Mouse (Mus musculus): ENCODE measurements around the gene Map3k5.

The Map3k5 gene

DNA sequence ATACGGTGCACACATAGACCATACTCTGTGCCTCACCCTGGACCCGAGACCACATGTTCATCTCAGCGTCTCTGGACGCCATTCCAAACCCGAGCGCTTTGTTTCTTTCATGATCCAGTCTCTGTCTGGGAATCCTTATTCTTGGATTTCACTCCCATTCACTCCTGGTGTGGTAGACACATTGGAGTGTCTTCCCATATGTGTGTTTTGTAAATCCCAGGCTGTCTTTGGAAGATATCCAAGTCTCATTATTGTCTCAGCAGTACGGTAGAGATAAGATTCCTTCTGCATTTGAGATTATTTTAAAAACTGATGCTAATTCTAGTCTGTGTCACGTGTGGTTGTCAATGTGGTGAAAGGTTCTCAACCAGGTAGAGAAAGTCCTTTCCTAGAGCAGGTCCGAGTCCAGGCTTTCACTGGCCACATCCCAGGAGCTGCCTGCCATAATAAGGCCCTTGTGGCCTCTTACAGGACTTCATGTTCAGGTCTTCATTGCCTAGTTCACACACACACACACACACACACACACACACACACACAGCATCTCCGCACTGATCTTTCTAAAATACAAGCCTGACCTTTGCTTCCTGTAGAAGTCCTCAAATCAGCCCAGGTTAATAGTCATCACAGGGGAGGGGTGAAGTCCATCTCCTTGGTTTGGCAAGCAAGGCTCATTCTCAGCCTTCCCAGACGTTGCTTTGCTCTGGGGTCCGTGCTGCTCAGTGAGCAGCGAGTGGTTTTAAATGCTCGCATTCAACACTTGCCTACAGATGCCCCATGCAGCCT lies 122.8 kb downstream of the Map3k5 start:
- no peak for DNase-seq (ENCODE audit: extremely low spot score)

DNA sequence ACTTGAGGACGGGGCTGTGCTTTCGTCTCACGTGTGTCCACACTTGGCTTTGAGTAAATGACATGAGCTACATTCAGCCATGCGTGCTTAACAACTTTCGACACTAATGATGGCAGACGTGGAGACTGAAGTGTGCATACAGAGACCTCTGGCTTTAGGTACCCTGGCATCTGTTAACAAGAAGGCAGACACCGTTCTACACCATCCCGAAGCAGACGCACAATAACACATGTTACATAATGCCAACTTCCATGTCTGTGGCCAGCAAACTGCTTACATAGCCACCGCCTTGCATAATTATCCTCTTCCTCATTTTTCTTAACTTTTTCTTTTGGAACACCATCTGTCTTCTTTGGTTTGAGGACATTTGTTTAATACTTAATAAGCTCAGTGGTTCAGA lies 123.8 kb downstream of the Map3k5 start:
- DNase-seq (ENCODE audit: extremely low spot score): no peak

DNA sequence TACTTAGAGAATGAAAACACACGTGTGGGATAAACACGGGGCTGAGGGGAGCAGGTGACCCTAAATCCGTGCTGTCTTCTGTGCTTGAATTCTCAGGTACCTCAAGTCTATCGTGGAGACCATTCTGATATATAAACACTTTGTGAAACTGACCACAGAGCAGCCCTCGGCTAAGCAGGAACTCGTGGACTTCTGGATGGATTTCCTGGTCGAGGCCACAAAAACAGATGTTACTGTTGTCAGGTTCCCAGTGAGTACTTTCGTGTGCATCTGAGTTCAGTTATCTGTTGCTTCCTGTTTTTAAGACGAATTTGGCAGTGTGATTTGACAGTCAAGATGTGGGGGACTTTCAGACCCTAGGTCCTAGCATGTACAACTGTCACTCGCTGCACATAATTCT lies 124.6 kb downstream of the Map3k5 start:
- no peak for DNase-seq (ENCODE audit: extremely low spot score)

DNA sequence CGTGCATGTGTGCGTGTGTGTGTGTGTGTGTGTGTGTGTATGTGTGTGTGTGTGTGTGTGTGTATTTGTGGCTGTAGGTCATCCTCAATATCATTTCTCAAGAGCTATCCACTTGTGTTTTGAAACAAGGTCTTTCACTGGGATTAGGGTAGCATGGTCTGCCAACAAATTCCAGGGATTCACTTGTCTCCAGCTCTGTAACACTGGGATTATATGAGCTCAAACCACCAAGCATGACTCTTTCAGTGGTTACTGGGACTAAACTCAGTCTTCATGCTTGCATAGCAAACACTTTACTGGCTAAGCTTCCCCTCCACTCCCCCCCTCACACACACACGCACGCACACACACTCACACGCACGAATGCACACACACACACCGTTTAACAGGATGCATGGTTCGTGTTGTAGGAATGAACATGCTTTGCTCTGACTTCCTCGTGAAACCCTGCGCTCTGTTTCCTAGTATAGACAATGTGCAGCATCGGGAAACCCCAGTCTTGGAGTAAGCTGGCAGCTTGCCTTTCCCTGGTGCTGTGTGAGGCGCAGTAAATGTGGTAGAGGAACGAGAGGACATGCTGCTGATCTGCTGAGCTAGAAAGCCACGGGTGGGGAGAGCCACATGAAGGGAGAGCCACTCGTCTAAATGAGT lies 126.2 kb downstream of the Map3k5 start:
- no peak for DNase-seq (ENCODE audit: extremely low spot score)

DNA sequence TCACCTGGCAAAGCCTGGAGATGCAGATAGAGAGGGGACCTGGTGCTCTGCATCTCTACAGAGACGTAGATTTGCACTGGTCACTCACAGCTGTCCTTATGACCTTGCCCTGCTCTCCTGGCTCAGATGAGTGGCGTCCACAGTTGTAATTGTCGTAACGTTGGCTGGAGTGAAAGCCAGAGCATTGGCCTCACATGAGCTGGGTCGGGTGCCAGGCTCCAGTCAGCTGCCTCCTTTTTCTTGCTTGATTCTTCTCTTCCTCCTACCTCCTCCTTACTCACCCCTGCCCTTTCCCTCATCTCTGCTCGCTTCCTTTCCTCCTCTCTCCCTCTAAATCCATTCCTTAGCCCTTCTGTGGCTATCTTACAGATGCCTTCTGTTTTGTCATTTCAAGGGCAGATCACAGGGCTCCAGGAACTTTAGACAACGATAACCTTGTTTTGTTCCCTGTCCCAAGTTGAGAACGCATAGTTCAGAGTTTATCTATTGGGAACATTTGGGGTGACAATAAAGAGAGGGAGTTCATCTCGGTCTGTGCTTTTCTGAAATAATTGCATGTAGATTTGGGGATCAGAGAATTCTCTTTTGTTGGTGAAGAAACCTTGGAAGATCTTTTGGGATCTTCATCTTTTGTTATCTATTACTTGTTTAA lies 130.4 kb downstream of the Map3k5 start:
- DNase-seq (ENCODE audit: extremely low spot score): no peak

DNA sequence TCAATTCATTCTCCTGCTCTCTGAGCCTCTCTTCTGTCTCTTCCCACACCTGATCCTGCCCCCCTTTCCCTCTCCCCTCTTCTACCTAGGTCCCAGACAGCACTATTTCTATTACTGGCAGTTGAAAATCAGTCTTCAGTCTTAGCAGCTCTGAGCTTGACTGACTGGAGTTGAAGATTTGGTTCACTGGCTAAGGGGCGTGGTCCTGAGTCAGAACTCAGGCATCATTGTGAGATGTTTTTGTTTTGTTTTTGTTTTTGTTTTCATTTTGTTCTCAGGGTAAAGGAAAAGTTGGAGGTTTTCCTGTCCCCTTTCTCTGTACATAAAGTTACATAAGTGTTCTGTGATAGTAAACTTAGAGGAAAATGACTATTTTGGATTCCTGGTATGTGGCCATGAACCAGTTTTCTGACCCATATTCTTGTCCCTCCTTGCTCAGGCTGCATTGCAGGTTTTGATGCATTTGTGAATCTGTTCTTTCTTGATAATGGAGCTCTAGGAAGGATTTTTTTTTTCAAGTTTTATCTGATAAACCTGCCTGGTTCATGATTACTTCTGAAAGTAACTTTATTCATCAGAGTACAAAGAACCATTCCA lies 131.9 kb downstream of the Map3k5 start:
- DNase-seq (ENCODE audit: extremely low spot score): no peak

DNA sequence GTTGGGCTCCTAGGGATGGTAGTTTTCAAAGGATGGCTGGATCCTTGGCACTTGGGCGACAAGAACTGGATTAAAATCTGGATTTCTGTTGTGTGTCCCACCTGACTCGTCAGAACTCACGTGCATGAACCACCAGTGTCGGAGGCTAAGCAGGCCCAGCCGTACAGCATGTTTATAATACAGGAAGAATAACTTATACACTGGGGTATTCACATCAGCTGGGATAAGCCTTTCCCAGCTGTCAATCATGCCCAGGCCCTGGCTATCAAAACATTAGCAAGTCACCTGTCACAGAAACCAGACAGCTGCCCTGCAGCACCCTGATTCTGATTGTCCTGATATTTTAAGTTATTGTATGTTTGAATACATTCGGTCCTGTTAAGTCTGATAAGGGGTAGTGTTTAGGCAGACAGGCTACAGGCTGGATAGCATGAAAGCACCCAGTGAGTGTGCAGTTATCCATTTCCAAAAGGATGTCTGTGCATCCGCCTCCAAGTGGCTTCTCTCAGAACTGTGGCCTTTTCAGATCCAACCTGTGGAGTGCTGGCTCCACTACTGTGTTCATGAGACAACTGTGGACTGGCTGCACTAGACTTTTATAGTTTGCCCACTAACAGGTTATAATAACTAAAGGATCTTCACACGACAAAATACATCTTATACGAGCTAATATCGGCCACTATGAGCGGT lies 135.6 kb downstream of the Map3k5 start:
- DNase-seq (ENCODE audit: extremely low spot score): no peak

DNA sequence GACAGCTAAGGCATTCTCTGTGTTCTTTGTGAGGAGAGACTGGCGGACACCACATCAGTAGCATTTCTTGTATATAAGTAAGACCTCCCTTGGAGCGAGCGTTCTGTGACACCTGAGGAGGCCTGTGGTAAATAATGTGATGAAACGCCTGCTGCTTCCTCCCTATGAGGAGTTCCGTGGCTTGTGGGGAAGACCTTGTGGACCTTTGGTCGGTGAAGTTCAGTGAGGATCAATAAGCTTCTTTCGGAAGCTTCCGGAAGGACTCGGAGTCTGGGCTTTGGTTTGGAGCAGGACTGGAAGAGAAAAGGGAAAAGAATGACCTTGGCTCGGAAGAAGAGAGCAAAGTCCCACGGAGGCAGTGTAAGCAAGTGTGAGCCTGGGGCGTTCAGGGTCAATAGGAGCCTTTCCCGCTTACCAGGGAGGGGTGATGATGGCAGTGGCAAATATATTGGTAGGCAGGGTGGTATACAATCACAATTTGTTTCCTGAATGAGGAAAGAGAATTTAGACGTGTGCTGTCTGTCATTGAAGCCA lies 136.4 kb downstream of the Map3k5 start:
- DNase-seq (ENCODE audit: extremely low spot score): no peak

DNA sequence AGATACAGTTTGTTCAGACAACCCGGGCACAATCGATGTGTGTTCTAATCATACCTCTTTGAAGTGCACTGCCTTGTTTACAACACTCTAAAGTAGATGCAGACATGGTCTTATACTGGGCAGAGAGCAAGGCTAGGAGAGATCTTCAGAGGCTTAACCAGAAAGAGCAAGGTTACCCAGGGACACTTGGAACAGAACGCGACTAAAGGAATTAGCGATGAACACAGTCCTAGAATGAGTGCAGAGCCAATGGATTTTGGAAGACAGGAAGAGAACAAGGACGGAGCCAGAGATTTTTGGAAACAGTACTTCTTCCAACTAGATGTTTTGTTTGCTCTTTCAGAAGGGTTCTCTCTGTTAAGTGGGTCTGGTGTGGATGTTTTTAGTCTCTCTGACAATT lies 137.4 kb downstream of the Map3k5 start:
- DNase-seq (ENCODE audit: extremely low spot score): no peak

DNA sequence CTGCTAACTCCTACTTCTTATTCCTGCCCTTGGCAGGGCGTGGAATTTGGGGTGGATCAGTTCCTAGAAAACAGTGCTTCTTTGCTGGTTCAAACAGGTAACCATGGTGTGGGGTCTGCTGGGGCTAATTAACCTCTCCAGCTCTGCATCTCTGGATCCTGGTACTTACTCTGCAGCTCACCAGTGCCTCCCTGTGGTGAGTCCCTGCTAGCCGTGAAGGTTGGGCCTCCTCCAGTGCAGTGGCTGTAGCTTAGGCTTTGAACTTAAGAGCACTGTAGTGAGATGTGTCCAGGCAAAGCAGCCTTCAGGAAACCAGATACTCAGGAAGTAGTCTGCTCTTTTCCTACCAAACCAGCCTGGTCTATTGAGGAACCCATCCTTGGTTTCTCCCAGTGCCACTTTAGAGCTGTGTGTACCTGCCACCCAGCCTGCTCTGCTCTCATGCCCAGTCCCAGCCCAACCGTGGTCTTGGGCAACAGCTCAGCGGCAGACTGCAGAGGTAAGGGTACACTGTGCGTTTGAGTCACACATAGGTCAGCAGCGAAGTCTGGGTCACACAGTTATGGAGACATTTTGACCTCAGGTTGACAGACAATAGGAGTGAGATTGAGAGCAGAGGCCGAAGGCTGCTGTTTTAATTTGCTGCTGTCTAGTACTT lies 139.1 kb downstream of the Map3k5 start:
- peak; percentile 70 for DNase-seq (ENCODE audit: extremely low spot score)

DNA sequence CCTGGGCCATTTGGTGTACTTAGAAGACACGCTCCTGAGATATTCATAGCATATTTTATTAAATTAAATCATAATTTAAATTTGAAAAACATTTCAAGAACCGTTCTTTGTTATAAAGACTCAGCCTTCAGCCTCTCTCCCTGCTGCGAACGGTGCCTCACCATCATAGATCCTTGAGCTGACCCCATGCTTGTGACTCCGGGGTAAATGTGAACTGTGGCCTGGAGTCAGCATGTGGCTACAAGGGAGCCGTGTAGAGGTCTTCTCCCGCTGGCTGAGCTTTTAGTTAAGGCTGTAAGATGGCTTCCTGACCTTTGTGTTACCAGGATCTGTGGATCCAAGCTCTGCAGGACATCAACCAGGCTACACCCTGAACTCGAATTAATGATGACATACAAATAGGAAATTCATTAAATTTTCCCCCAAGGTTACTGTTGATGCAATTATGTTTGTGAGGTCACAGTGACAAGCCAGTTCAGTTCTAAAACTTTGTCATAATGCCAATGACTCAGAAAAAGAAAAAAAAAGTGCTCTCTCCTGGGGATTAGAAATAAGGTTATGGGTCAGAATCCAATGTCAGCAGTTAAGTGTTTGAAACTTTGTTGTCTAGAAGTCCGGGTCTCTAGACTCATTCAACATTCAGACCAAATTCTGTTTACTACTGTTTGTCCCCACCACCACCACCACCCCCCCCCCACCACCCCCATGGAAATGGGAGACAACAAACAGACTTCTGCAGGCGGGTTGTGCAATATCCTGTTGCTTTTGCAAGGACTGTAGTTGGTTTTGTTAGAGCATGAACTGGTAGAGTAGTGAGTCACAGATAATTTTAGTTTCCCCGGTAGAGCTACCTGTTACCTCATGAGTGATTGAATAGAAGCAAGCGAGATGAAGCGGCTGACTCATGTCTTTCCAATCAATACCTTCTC lies 142.5 kb downstream of the Map3k5 start:
- no peak for DNase-seq (ENCODE audit: extremely low spot score)

DNA sequence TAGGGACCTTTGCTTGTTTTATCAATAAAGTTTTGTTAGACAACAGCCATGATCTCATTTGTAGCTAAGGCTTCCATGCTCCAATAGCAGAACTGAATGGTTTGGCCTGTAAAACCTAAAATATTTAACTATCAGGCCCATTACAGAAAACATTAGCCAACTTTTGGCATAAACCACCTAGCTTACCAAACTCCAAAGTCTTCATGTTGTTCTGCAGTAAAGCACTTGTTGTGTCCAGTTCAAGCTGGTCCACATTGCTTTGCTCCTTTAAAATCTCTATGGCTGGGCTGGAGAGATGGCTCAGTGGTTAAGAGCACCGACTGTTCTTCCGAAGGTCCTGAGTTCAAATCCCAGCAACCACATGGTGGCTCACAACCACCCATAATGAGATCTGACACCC lies 144.1 kb downstream of the Map3k5 start:
- no peak for DNase-seq (ENCODE audit: extremely low spot score)

DNA sequence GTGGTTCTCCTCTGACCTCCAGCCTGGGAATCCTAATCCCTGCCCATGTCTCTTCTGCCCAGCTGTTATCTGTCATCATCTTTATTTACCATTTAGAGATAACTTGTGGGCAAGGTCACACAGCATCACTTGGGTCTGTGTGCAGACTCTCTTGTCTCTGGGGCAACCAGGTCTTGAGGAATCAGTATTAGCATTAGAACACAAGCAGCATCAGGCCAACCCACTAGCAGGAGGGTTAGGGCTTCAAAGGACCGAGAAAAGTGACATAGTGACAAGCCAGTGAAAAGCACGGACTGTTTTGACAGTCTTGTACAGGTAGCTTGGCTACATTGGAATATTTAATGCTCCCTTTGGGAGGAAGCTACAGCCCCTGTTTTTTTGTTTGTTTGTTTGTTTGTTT lies 153.6 kb downstream of the Map3k5 start:
- no peak for DNase-seq (ENCODE audit: extremely low spot score)

DNA sequence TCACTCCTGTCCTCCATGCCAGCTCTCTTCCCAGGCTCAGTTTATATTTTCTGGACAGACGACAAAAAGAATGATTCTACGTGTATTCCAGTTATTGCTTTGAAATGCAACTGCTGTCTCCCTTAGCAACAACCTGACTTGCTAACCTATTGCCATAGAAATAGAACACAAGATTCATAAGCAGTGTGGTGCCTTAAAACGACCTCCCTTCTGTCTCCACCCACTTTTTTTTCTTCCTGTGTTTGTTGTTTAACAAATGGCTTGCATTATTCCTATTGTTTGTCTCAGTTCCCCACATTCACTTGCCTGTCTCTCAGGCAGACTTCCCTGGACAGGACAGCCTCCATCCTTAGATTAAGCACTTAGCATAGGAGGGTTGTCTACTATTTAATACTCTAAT lies 154.8 kb downstream of the Map3k5 start:
- no peak for DNase-seq (ENCODE audit: extremely low spot score)

DNA sequence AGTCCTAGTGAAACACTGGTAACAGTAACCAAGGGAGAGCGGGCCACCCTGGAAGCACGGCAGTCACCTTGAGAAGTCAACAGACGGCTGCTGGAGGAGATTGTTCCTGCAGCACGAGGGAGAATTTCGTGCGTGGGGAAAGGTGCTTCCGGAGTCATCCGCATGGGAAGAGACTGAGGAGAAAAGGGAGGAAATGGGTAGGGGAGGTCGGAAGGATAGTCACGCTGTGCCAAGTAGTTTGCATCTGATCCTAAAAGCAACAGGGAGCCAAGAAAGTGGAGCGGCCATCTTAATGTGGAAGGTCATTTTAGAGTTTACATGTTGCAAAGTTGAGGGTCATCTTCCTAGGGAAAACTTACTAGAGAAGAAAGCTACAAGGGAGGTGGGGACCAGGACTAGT lies 155.9 kb downstream of the Map3k5 start:
- no peak for DNase-seq (ENCODE audit: extremely low spot score)

DNA sequence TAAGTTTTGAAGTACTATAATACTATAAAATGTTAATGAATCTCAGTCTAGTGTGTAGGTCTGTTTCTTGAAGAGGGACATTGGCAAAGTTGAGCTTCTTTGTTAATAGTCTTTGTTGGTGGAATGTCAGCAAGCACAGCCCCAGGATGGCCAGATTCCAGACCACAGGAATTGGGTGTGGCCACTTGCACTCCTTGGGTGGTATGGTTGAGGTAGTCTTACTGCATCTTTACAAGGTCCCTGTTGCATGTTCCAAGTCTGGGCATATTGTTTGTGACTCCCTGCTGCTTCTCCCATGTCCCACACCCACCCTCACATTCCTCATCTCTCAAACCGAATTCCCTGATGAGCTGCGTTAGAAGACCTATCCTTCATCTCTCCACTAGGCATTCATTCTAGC lies 157.1 kb downstream of the Map3k5 start:
- no peak for DNase-seq (ENCODE audit: extremely low spot score)

DNA sequence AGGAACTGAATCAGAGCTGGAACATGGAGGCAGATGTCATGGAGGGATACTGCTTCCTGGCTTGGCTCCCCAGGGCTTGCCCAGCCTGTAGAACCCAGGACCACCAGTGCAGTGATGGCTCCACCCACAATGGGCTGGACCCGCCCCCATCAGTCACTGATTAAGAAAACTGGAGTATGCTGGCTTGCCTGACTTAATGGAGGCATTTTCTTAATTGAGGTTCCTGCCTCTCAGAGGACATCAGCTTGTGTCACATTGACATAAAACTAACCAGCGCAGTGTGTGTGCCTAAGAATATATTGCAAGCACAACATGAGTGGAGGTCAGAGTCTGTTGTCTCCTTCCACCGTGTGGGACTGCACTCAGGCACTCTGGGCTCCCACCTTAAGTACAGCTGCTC lies 158.1 kb downstream of the Map3k5 start:
- no peak for DNase-seq (ENCODE audit: extremely low spot score)

DNA sequence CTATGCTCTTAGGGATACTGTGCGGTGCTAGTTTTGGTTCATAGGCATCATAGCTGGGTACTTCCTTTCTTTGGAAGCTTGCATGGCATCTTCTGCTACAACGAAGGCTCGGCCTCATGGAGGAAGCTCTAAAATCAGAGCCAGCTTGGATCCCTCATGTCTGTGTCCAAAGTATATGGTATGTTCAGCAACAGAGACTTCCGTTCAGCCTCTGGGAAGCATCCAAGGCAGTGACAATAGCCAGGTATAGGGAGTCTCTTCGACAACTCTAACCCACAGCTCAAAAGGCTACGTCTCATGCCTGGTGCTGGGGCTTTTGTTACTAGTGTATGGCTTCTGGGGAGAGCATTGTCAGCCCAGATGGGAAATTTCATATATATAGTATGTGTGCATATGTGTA lies 167.2 kb downstream of the Map3k5 start:
- DNase-seq (ENCODE audit: extremely low spot score): no peak

DNA sequence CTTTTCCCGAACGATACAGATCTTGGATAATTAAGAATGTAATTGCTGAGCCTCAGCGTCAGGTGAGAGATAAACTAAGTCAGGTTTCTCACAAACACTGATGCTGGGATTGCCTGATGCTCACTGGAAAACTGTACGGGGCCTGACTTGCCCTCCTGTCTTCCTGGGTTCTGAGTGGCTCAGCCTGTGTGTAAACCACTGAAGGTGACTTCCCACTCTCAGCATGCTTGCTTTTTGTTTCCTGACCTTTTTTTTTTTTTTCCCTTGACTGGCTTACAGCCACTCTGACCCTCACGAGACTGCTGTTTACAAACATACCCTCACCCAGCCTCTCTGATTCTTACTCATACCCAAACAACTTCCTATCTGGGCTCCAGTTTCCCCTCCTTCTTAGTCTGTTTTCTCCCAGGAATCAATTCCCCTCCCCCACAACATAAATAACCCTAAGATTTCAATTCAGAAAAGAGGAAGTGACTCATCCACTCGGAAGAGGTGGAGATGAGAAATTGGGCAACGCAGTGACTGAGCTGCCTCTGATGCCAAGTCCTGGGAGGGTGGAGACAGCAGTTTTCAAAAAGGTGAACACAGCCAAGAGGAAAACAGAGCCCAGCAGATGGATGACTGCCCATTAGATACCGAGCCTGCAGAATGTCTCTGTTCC lies 170.1 kb downstream of the Map3k5 start:
- DNase-seq (ENCODE audit: extremely low spot score): no peak

DNA sequence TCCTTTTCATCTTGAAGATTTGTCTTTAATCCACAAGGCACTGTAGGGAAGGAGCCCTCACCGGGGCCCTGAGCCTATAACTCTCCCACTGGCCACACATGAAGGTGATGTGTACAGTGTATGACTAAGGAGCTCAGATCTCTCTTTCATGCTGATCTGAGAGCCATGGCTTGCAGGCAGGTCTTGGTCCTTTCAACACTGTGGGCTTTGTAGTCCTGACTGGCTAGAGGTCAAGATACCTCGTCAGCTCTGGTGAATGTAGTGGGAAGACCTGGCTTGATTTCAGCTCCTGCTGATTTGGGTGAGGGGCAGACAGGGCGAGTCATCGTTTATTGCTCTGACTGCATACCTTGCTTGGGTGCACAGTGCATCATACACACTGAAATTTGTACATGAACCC lies 171.3 kb downstream of the Map3k5 start:
- DNase-seq (ENCODE audit: extremely low spot score): no peak

Measured in embryo, embryonic 9.5 days (tissue).